Mouse (Mus musculus) heart, embryonic 13.5 days (tissue): ENCODE results near the gene Fanca. TPM values are rescaled to one million over a fixed set of nuclear protein-coding genes. Genes with fewer than 3 reads are reported as not detected.
A peak's percentile ranks its signal among the peaks of the same experiment; 100 is the strongest.

ENCODE experiments used
- ATAC-seq: fragments of 200-750 bp; cut with Nextera tagmentation; 2 replicates; pipeline ENCODE4 v1.8.0; 2017; ENCODE audit warnings: moderate TSS enrichment; ENCODE audit not compliant: insufficient number of reproducible peaks, low FRiP score, low TSS enrichment; ENCODE audit errors: extremely low read depth
- H3K27ac ChIP-seq: fragments of 300-500 bp; sonication (generic); replicated peaks from 2 replicates; pipeline ENCODE4 v1.5.1; 2015; ENCODE audit warnings: moderate library complexity, mild to moderate bottlenecking, inconsistent platforms
- H3K27me3 ChIP-seq: fragments of 300-500 bp; sonication (generic); replicated peaks from 2 replicates; pipeline ENCODE4 v1.6.1; 2015; ENCODE audit warnings: mild to moderate bottlenecking, inconsistent platforms
- H3K36me3 ChIP-seq: fragments of 300-500 bp; sonication (generic); 2 replicates; pipeline ENCODE4 v1.6.1; 2015; ENCODE audit warnings: mild to moderate bottlenecking, inconsistent platforms
- H3K4me1 ChIP-seq: fragments of 300-500 bp; sonication (generic); 2 replicates; pipeline ENCODE4 v1.6.1; 2015; ENCODE audit warnings: inconsistent platforms
- H3K4me2 ChIP-seq: fragments of 300-500 bp; sonication (generic); 2 replicates; pipeline ENCODE4 v1.6.1; 2015; ENCODE audit warnings: inconsistent platforms, mild to moderate bottlenecking, moderate library complexity
- H3K4me3 ChIP-seq: fragments of 300-500 bp; sonication (generic); 2 replicates; pipeline ENCODE4 v1.5.1; 2015; ENCODE audit warnings: moderate library complexity, mild to moderate bottlenecking, inconsistent platforms
- H3K9ac ChIP-seq: fragments of 300-500 bp; sonication (generic); 2 replicates; pipeline ENCODE4 v1.6.1; 2015; ENCODE audit warnings: inconsistent platforms, mild to moderate bottlenecking, moderate library complexity
- H3K9me3 ChIP-seq: fragments of 300-500 bp; sonication (generic); 2 replicates; pipeline ENCODE4 v1.6.1; 2016; ENCODE audit warnings: inconsistent platforms
- WGBS: fragments of 180-500 bp; shearing (Covaris S2); methylation state at CpG from one replicate; pipeline ENCODE4 v1.1.7; 2015; ENCODE audit warnings: mixed read lengths; 5-methylcytosine and 5-hydroxymethylcytosine counted together
- polyA plus RNA-seq: library from polyadenylated mRNA; unstranded; fragments of >200 nt; fragmentation: Nextera tagmentation; extraction: Ambion mirVana; gene quantifications from 2 replicates; pipeline ENCODE4 v1.2.1, GENCODE M21; 2015

The Fanca gene
- polyA plus RNA-seq, 1 experiment from 2014 or later: 17.5 TPM

DNA sequence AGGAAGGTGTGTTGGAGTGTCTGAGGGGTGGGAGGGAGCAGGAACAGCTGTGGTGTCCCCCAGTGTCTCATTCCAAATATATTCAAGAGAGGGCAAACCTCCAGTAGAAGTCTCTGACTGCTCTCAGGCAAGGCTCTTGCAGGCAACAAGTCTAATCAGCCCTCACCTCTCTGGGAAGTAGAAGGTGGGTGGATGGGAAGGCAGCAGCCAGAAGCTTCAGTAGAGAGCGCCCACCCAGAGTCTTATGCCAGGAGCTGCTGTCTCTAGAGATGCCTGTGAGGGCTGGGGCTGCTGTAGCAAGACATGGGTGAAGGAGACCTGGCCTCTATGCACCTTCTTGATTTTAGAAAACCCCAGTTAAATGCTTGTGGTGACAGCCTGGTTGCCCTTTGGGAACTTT, 90.0 kb downstream of the Fanca start:
- no peak overlapping the region for H3K4me3 ChIP-seq
- H3K9ac ChIP-seq: no peak overlapping the region
- no peak overlapping the region for H3K27ac ChIP-seq
- peaks cover 11% of the 10 kb centered on the region for H3K27me3 ChIP-seq
- H3K9me3 ChIP-seq: no peaks in the 10 kb centered on the region
- H3K4me2 ChIP-seq: no peak overlapping the region
- WGBS: 91% methylated on average over 1 of the region's 1 CpGs
- peaks cover 15% of the 10 kb centered on the region for H3K4me1 ChIP-seq
- peaks cover 40% of the 10 kb centered on the region for H3K36me3 ChIP-seq
- ATAC-seq: no peak

- peaks cover 29% of the 10 kb centered on the region for H3K36me3 ChIP-seq
- H3K4me1 ChIP-seq: peaks cover 15% of the 10 kb centered on the region
- peak within 1 kb of the TSS; percentile 85 for H3K4me3 ChIP-seq
- peak within 1 kb of the TSS; percentile 93 for H3K4me2 ChIP-seq
- WGBS: 3% methylated on average over 59 of the region's 59 CpGs
- H3K9ac ChIP-seq: peak within 1 kb of the TSS; percentile 94
- peak within 1 kb of the TSS; percentile 88 for H3K27ac ChIP-seq
- peak; percentile 66; the same call in 1 of the 2 replicates for ATAC-seq
- no peaks in the 10 kb centered on the region for H3K27me3 ChIP-seq
- H3K9me3 ChIP-seq: no peaks in the 10 kb centered on the region
Observed at GRCm38 (mm10) chr8:123224278-123225266, 93.8 kb downstream of the Fanca start, which contains the start of gene Cdk10. Gene Cdk10, plus strand, starts transcription at chr8:123224842.

DNA sequence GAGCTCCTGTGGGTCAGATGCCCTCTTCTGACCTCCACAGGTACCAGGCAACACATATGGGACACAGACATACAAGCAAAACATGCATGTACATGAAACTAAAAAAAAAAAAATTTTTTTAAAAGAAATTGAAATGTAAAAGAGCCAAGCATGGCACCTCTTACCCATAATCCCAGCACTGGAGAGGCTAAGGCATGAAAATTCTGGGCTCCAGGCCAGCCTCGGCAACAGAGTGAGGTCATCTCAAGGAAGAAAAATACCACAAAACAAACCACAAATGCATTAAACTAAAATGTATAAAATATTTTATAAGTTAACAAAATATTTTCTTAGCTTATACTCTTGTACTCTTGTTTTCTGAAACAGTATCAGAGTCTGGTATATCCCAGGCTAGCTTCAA, 97.5 kb downstream of the Fanca start:
- Histone ChIP-seq H3K4me1 (peaks cover 17% of the 10 kb centered on the region), H3K27ac (no peak overlapping the region), H3K4me3 (no peak overlapping the region), H3K36me3 (no peaks in the 10 kb centered on the region), H3K9ac (no peak overlapping the region), H3K9me3 (no peaks in the 10 kb centered on the region), H3K4me2 (no peak overlapping the region), H3K27me3 (no peaks in the 10 kb centered on the region)
- WGBS: 63% methylated on average over 1 of the region's 1 CpGs
- no peak for ATAC-seq

Other genes with a start within 250 kb of the Fanca start
- 938 and 957 TPM in 2 replicates for gene Rpl13, start 216.2 kb downstream of the Fanca start, polyA plus RNA-seq
- gene Cpne7, start 201.2 kb downstream of the Fanca start, polyA plus RNA-seq: 0.19 and 0.24 TPM in 2 replicates
- 4.0 and 7.5 TPM in 2 replicates for gene Sult5a1, start 160.3 kb downstream of the Fanca start, polyA plus RNA-seq
- gene Dpep1, start 132.3 kb downstream of the Fanca start, polyA plus RNA-seq: 2.5 and 3.3 TPM in 2 replicates
- 91.2 and 99.4 TPM in 2 replicates for gene Chmp1a, start 105.8 kb downstream of the Fanca start, polyA plus RNA-seq
- gene Spata33, start 105.7 kb downstream of the Fanca start, polyA plus RNA-seq: 3.7 TPM in 2 replicates
- 19.5 and 20.5 TPM in 2 replicates for gene Cdk10, start 93.7 kb downstream of the Fanca start, polyA plus RNA-seq
- 3.1 and 3.2 TPM in 2 replicates for gene Spata2l, start 82.3 kb downstream of the Fanca start, polyA plus RNA-seq
- gene Zfp276, start 64.4 kb downstream of the Fanca start, polyA plus RNA-seq: 12.7 and 13.5 TPM in 2 replicates
- 18.1 and 18.5 TPM in 2 replicates for gene Vps9d1, start 64.2 kb downstream of the Fanca start, polyA plus RNA-seq
- gene Spire2, start 14.1 kb upstream of the Fanca start, polyA plus RNA-seq: 1.1 and 1.7 TPM in 2 replicates
- gene Tcf25, start 55.2 kb upstream of the Fanca start, polyA plus RNA-seq: 136 and 141 TPM in 2 replicates
- not detected in 2 replicates for gene Mc1r, start 88.5 kb upstream of the Fanca start, polyA plus RNA-seq
- 4.1 and 4.9 TPM in 2 replicates for gene Tubb3, start 92.8 kb upstream of the Fanca start, polyA plus RNA-seq
- gene Def8, start 105.0 kb upstream of the Fanca start, polyA plus RNA-seq: 30.4 and 31.1 TPM in 2 replicates
- gene Afg3l1, start 159.3 kb upstream of the Fanca start, polyA plus RNA-seq: 47.4 and 47.7 TPM in 2 replicates
- gene Dbndd1, start 196.9 kb upstream of the Fanca start, polyA plus RNA-seq: 1.3 and 1.4 TPM in 2 replicates
- 13.5 and 14.7 TPM in 2 replicates for gene Gas8, start 200.3 kb upstream of the Fanca start, polyA plus RNA-seq